Mouse (Mus musculus) intestine, embryonic 14.5 days (tissue): ENCODE measurements at regions not wholly inside any gene's neighbourhood (a gene's known extent, or its start where the extent isn't known, plus 50 kb on each side); places are given as distances from the start of the nearest gene placed in this dataset.

ENCODE experiments used
- ATAC-seq: fragments of 200-750 bp; cut with Nextera tagmentation; replicated peaks from 2 replicates; pipeline ENCODE4 v1.8.0; 2017; ENCODE audit warnings: low read depth, moderate number of reproducible peaks, moderate TSS enrichment, moderate library complexity; ENCODE audit not compliant: low FRiP score, low TSS enrichment
- DNase-seq: peaks from one replicate; pipeline ENCODE4 v3.0.0-alpha.2; 2018; ENCODE audit warnings: low spot score
- H3K27ac ChIP-seq: fragments of 300-500 bp; sonication (generic); 2 replicates; pipeline ENCODE4 v1.5.1; 2014; ENCODE audit warnings: low read depth, mild to moderate bottlenecking, control low read depth
- H3K27me3 ChIP-seq: fragments of 300-500 bp; sonication (generic); replicated peaks from 2 replicates; pipeline ENCODE4 v1.6.1; 2014; ENCODE audit warnings: low read length, control low read depth; ENCODE audit not compliant: control insufficient read depth, insufficient read depth
- H3K36me3 ChIP-seq: fragments of 300-500 bp; sonication (generic); 2 replicates; pipeline ENCODE4 v1.6.1; 2014; ENCODE audit warnings: low read length, control low read depth; ENCODE audit not compliant: control insufficient read depth, insufficient read depth
- H3K4me1 ChIP-seq: fragments of 300-500 bp; sonication (generic); replicated peaks from 2 replicates; pipeline ENCODE4 v1.6.1; 2014; ENCODE audit warnings: low read length, control low read depth, mixed read lengths; ENCODE audit not compliant: control insufficient read depth, insufficient read depth
- H3K4me2 ChIP-seq: fragments of 300-500 bp; sonication (generic); 2 replicates; pipeline ENCODE4 v1.6.1; 2014; ENCODE audit warnings: low read length
- H3K4me3 ChIP-seq: fragments of 300-500 bp; sonication (generic); 2 replicates; pipeline ENCODE4 v1.5.1; 2014; ENCODE audit warnings: low read depth, low read length, control low read depth, mixed read lengths
- H3K9ac ChIP-seq: fragments of 300-500 bp; sonication (generic); 2 replicates; pipeline ENCODE4 v1.6.1; 2014; ENCODE audit warnings: mild to moderate bottlenecking, low read length
- H3K9me3 ChIP-seq: fragments of 300-500 bp; sonication (generic); 2 replicates; pipeline ENCODE4 v1.6.1; 2016; ENCODE audit warnings: low read length, control low read depth; ENCODE audit not compliant: control insufficient read depth
- WGBS: fragments of 180-500 bp; shearing (Covaris S2); extraction: QIAGEN DNeasy Blood & Tissue Kit; methylation state at CpG from one replicate; pipeline ENCODE4 v1.1.7; 2014; 5-methylcytosine and 5-hydroxymethylcytosine counted together

- no peak overlapping the region for H3K4me2 ChIP-seq
- H3K4me1 ChIP-seq, result no peaks in the 10 kb centered on the region
- H3K9me3 ChIP-seq, result no peaks in the 10 kb centered on the region
- H3K36me3 ChIP-seq, result no peaks in the 10 kb centered on the region
- no peaks in the 10 kb centered on the region for H3K27me3 ChIP-seq
- peak; percentile 52 for DNase-seq
- no peak for ATAC-seq
- WGBS, result 43% methylated on average over 6 of the region's 6 CpGs
- no peak overlapping the region for H3K27ac ChIP-seq
- H3K9ac ChIP-seq, result no peak overlapping the region
- no peak overlapping the region for H3K4me3 ChIP-seq
Measured at GRCm38 (mm10) chr3:34918326-34918932, 268.2 kb downstream of the Sox2 start.

DNA sequence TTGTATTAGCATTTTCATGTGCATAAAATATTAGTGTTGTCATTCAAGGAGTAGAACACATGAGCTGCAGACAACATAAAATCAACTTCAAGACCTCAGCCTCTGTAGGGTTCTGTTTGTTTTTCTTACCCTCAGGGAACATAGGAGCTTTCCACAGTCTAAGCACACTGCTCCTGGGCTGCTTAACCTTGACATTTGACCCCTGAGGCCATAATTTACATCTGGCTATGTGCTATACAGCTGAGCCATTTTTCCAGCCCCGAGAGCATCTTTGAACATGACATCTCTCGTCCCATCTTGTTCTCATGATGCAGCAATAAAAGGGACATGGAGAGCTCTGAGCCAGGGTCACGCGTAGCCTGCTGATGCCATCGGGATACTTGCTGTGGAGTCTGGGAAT lies 270.3 kb downstream of the Sox2 start:
- Histone ChIP-seq H3K36me3 (no peaks in the 10 kb centered on the region), H3K27me3 (no peaks in the 10 kb centered on the region), H3K27ac (no peak overlapping the region), H3K9ac (no peak overlapping the region), H3K4me1 (no peaks in the 10 kb centered on the region), H3K9me3 (no peaks in the 10 kb centered on the region), H3K4me2 (no peak overlapping the region), H3K4me3 (no peak overlapping the region)
- DNase-seq (peak; percentile 23), ATAC-seq (no peak)
- WGBS, result 67% methylated on average over 5 of the region's 5 CpGs

- H3K4me2 ChIP-seq, result no peak overlapping the region
- H3K27me3 ChIP-seq, result no peaks in the 10 kb centered on the region
- no peak for DNase-seq
- H3K27ac ChIP-seq, result no peak overlapping the region
- H3K9me3 ChIP-seq, result no peaks in the 10 kb centered on the region
- WGBS, result 24% methylated on average over 3 of the region's 3 CpGs
- H3K4me3 ChIP-seq, result no peak overlapping the region
- H3K4me1 ChIP-seq, result no peaks in the 10 kb centered on the region
- no peak overlapping the region for H3K9ac ChIP-seq
- no peaks in the 10 kb centered on the region for H3K36me3 ChIP-seq
- ATAC-seq, result no peak
Measured at GRCm38 (mm10) chr3:34949867-34950266, 299.7 kb downstream of the Sox2 start.

DNA sequence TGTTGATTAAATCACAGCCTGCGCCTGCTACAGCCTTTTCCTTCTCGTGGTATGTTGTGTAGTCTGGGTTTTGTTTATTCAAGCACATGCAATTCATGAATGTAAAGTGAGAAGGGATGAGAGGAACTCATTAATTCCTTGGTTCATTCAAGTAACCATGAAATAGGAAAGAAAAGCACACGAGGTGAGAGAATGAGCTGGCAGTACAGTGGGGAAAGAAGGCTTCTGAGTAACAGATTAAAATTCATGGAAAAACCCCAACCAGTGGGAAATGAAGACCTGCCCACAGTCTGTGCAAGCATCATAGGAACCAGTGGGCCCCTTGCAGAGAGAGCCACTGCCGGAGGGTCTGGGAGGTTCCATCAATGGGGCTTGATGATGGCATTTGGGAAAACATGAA lies 306.0 kb downstream of the Sox2 start:
- WGBS, result 75% methylated on average over 4 of the region's 4 CpGs
- Histone ChIP-seq H3K4me2 (no peak overlapping the region), H3K27me3 (no peaks in the 10 kb centered on the region), H3K27ac (no peak overlapping the region), H3K9ac (no peak overlapping the region), H3K9me3 (no peaks in the 10 kb centered on the region), H3K36me3 (no peaks in the 10 kb centered on the region), H3K4me1 (no peaks in the 10 kb centered on the region), H3K4me3 (no peak overlapping the region)
- ATAC-seq (no peak), DNase-seq (no peak)

GRCm38 (mm10) chr3:34959044-34959521 lies 308.9 kb downstream of the Sox2 start:
- no peak for DNase-seq
- no peak for ATAC-seq

GRCm38 (mm10) chr3:34966442-34966841 lies 316.2 kb downstream of the Sox2 start:
- no peak overlapping the region for H3K4me3 ChIP-seq
- H3K9me3 ChIP-seq, result no peaks in the 10 kb centered on the region
- no peaks in the 10 kb centered on the region for H3K4me1 ChIP-seq
- no peaks in the 10 kb centered on the region for H3K36me3 ChIP-seq
- no peak for ATAC-seq
- 64% methylated on average over 6 of the region's 6 CpGs for WGBS
- H3K27ac ChIP-seq, result no peak overlapping the region
- H3K27me3 ChIP-seq, result no peaks in the 10 kb centered on the region
- H3K4me2 ChIP-seq, result no peak overlapping the region
- DNase-seq, result no peak
- H3K9ac ChIP-seq, result no peak overlapping the region

More at GRCm38 (mm10) chr3:34959044-34959521, 308.9 kb downstream of the Sox2 start:
- no peak overlapping the region for H3K4me2 ChIP-seq
- H3K9me3 ChIP-seq, result no peaks in the 10 kb centered on the region
- no peaks in the 10 kb centered on the region for H3K4me1 ChIP-seq
- H3K9ac ChIP-seq, result no peak overlapping the region
- no peaks in the 10 kb centered on the region for H3K36me3 ChIP-seq
- 49% methylated on average over 19 of the region's 19 CpGs for WGBS
- H3K27me3 ChIP-seq, result no peaks in the 10 kb centered on the region
- no peak overlapping the region for H3K27ac ChIP-seq
- H3K4me3 ChIP-seq, result no peak overlapping the region

DNA sequence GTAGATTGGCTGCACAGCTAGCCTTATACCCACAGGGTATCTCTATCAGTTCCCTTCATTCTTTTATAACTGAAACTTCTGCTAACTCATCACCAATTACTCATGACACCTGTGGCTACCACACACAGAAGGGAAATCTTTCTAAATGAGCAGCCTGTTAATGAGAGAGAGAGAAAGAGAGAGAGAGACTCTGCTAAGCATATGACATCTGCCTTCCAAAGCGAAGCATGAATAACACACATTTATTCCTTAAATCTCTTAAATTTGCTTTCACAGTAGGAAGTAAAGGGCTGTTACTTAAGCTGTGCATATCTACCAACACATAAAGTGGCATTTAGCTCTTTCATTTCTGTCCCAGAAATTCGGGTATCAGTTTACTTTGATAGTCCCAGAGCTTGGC lies 317.7 kb downstream of the Sox2 start:
- no peak overlapping the region for H3K4me2 ChIP-seq
- DNase-seq (no peak), ATAC-seq (no peak)
- no peaks in the 10 kb centered on the region for H3K36me3 ChIP-seq
- H3K9me3 ChIP-seq, result no peaks in the 10 kb centered on the region
- no peak overlapping the region for H3K27ac ChIP-seq
- WGBS, result 75% methylated on average over 2 of the region's 2 CpGs
- H3K9ac ChIP-seq, result no peak overlapping the region
- no peaks in the 10 kb centered on the region for H3K27me3 ChIP-seq
- no peak overlapping the region for H3K4me3 ChIP-seq
- no peaks in the 10 kb centered on the region for H3K4me1 ChIP-seq

GRCm38 (mm10) chr3:34971536-34971935 lies 321.3 kb downstream of the Sox2 start:
- Histone ChIP-seq H3K27ac (no peak overlapping the region), H3K27me3 (no peaks in the 10 kb centered on the region), H3K9me3 (no peaks in the 10 kb centered on the region), H3K4me1 (no peaks in the 10 kb centered on the region), H3K4me2 (no peak overlapping the region), H3K4me3 (no peak overlapping the region), H3K36me3 (no peaks in the 10 kb centered on the region), H3K9ac (no peak overlapping the region)
- 87% methylated on average over 4 of the region's 4 CpGs for WGBS
- DNase-seq, result no peak
- no peak for ATAC-seq

DNA sequence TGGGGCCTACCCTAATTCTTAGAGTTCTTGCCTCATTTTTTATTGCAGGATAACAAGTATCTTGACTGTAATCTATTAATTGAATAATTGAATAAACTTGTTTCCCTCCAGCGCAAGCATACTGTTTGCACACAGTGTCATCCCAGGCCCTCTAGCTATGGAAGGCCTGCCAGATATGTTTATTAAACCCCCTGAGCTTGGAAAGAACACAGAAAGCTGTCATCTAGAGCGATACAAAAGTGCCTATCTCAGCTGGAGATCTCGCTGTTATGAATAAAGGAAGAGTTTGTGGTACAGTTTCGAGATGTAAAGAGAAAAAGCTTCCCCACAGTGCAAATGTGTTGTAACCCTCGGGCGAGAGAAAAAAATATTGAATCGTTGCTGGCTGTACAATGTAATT lies 324.2 kb downstream of the Sox2 start:
- Histone ChIP-seq H3K27me3 (no peaks in the 10 kb centered on the region), H3K4me3 (no peak overlapping the region), H3K4me2 (no peak overlapping the region), H3K27ac (no peak overlapping the region), H3K36me3 (no peaks in the 10 kb centered on the region), H3K9me3 (no peaks in the 10 kb centered on the region), H3K4me1 (no peaks in the 10 kb centered on the region), H3K9ac (no peak overlapping the region)
- no peak for DNase-seq
- ATAC-seq, result no peak
- 47% methylated on average over 7 of the region's 7 CpGs for WGBS
